Mouse (Mus musculus) limb, embryonic 12.5 days (tissue): ENCODE data around the gene Aar2. TPM values are rescaled to one million over a fixed set of nuclear protein-coding genes. Genes with fewer than 3 reads are reported as not detected.

Source experiments
- ATAC-seq: fragments of 200-750 bp; cut with Nextera tagmentation; 2 replicates; pipeline ENCODE4 v1.8.0; 2017; ENCODE audit warnings: low read depth, moderate TSS enrichment; ENCODE audit not compliant: insufficient number of reproducible peaks, insufficient read depth, low FRiP score, low TSS enrichment
- H3K27ac ChIP-seq: fragments of 300-500 bp; sonication (generic); 2 replicates; pipeline ENCODE4 v1.5.1; 2016; ENCODE audit warnings: mild to moderate bottlenecking, moderate library complexity
- H3K27me3 ChIP-seq: fragments of 300-500 bp; sonication (generic); 2 replicates; pipeline ENCODE4 v1.6.1; 2016; ENCODE audit warnings: mild to moderate bottlenecking, moderate library complexity
- H3K36me3 ChIP-seq: fragments of 300-500 bp; sonication (generic); 2 replicates; pipeline ENCODE4 v1.6.1; 2016; ENCODE audit warnings: mild to moderate bottlenecking, moderate library complexity
- H3K4me1 ChIP-seq: fragments of 300-500 bp; sonication (generic); replicated peaks from 2 replicates; pipeline ENCODE4 v1.6.1; 2016
- H3K4me2 ChIP-seq: fragments of 300-500 bp; sonication (generic); 2 replicates; pipeline ENCODE4 v1.6.1; 2016; ENCODE audit warnings: mild to moderate bottlenecking, moderate library complexity
- H3K4me3 ChIP-seq: fragments of 300-500 bp; sonication (generic); replicated peaks from 2 replicates; pipeline ENCODE4 v1.5.1; 2016; ENCODE audit warnings: mild to moderate bottlenecking
- H3K9ac ChIP-seq: fragments of 300-500 bp; sonication (generic); replicated peaks from 2 replicates; pipeline ENCODE4 v1.6.1; 2016; ENCODE audit warnings: mild to moderate bottlenecking, moderate library complexity
- H3K9me3 ChIP-seq: fragments of 300-500 bp; sonication (generic); 2 replicates; pipeline ENCODE4 v1.6.1; 2016; ENCODE audit warnings: mild to moderate bottlenecking, moderate library complexity
- WGBS: fragments of 180-500 bp; shearing (Covaris S2); methylation state at CpG from one replicate; pipeline ENCODE4 v1.1.7; 2016; 5-methylcytosine and 5-hydroxymethylcytosine counted together
- polyA plus RNA-seq: library from polyadenylated mRNA; unstranded; fragments of >200 nt; fragmentation: Nextera tagmentation; extraction: Ambion mirVana; gene quantifications from 2 replicates; pipeline ENCODE4 v1.2.1, GENCODE M21; 2016

The Aar2 gene
- polyA plus RNA-seq, 1 experiment from 2014 or later, result 43.4 TPM

DNA sequence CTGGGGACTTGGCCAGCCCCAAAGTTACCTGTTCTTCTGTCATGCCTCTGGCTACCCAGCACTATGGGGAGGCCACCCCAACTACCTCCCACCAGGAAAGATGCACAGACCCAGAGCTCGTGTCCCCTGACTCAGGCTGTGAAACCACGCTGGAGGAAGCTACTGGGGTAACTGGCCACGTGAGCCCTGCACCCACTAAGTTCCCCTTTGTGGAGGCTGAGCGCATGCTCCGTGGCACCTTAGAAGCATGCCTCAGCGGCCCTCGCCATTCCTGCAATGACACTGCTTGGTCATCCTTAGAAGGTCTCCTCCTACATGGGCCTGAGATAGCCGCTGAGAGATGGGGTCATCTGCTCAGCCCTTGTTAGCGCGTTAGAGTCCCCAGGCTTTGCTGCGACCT is 24.4 kb upstream of the Aar2 start:
- ATAC-seq, result no peak; the same call in 1 of the 2 replicates
- peaks cover 37% of the 10 kb centered on the region for H3K36me3 ChIP-seq
- H3K4me2 ChIP-seq, result no peak overlapping the region
- no peak overlapping the region for H3K9ac ChIP-seq
- no peaks in the 10 kb centered on the region for H3K4me1 ChIP-seq
- no peak overlapping the region for H3K4me3 ChIP-seq
- WGBS, result 87% methylated on average over 11 of the region's 11 CpGs
- H3K27me3 ChIP-seq, result no peaks in the 10 kb centered on the region
- no peaks in the 10 kb centered on the region for H3K9me3 ChIP-seq
- no peak overlapping the region for H3K27ac ChIP-seq

DNA sequence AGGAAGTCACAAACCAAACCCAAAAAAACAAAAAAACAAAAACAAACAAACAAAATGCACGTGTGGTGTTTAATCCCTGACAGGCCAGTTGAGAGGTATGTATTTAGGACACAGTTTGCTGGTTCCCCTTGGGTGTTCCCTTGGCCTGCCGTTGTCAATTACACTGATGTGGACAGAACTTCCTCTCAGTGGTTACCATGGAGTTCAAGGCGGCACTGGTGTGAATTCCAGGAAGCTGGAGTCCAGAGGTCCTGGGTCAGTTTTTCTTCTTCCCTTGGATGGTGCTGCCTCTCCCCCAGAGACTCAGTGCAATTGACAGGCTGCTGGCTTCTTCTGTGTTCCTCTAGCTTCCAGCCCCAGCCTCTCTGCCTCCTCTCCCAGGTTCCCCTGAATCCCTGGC is 23.3 kb upstream of the Aar2 start:
- 50% methylated on average over 3 of the region's 3 CpGs for WGBS
- H3K27me3 ChIP-seq, result no peaks in the 10 kb centered on the region
- H3K4me1 ChIP-seq, result no peaks in the 10 kb centered on the region
- no peak overlapping the region for H3K4me2 ChIP-seq
- H3K27ac ChIP-seq, result no peak overlapping the region
- no peak for ATAC-seq
- H3K4me3 ChIP-seq, result no peak overlapping the region
- no peaks in the 10 kb centered on the region for H3K9me3 ChIP-seq
- H3K36me3 ChIP-seq, result peaks cover 34% of the 10 kb centered on the region
- no peak overlapping the region for H3K9ac ChIP-seq

DNA sequence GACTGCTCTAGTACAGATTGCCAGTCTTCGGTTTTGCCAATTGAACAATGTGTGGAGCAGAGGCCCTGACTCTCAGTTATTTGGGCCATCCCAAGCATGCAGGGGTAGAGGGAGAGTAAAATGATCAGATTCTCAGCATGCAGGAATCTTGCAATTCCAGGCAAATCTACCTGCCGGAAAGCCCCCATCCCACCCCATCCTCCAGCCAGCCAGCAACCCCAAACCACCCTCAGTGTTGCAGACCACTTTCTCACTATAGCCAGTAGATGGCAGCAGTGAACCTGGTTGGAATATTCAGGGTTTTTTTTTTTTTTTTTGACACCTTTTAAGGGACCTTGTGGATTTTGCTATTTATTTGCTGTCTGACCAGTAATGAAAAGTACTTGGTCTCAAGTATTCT is 17.7 kb upstream of the Aar2 start:
- peaks cover 3% of the 10 kb centered on the region; the same call in 1 of the 2 replicates for H3K4me1 ChIP-seq
- H3K9ac ChIP-seq, result no peak overlapping the region
- H3K36me3 ChIP-seq, result peaks cover 30% of the 10 kb centered on the region; the same call in 1 of the 2 replicates
- H3K4me3 ChIP-seq, result no peak overlapping the region
- no peak overlapping the region for H3K4me2 ChIP-seq
- WGBS, result 63% methylated on average over 2 of the region's 2 CpGs
- no peak for ATAC-seq
- H3K27me3 ChIP-seq, result no peaks in the 10 kb centered on the region
- no peaks in the 10 kb centered on the region for H3K9me3 ChIP-seq
- no peak overlapping the region for H3K27ac ChIP-seq

DNA sequence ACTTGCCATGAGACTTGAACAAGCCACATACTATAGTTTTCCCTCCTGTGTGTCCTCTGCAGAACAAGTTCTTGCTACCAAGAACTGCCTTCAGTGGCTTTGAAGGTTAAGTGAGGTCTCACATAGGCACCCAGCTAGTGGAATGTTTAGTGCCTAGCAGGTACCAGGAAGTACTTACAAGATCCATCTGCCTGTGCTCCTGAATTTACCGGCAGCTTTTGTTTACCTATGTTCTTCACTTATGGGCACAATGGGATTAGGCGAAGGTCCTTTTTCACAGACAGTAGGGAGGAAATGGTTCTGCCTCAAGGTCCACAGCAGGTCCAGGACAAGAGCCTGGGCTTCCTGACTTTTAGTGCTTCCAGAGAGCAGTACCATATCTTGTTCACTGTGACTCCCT is 14.2 kb upstream of the Aar2 start:
- no peaks in the 10 kb centered on the region for H3K9me3 ChIP-seq
- no peak overlapping the region for H3K4me3 ChIP-seq
- peaks cover 3% of the 10 kb centered on the region; the same call in 1 of the 2 replicates for H3K4me1 ChIP-seq
- H3K36me3 ChIP-seq, result peaks cover 32% of the 10 kb centered on the region; the same call in 1 of the 2 replicates
- H3K27ac ChIP-seq, result no peak overlapping the region
- WGBS, result 79% methylated on average over 2 of the region's 2 CpGs
- no peak overlapping the region for H3K9ac ChIP-seq
- H3K27me3 ChIP-seq, result no peaks in the 10 kb centered on the region
- no peak for ATAC-seq
- no peak overlapping the region for H3K4me2 ChIP-seq

DNA sequence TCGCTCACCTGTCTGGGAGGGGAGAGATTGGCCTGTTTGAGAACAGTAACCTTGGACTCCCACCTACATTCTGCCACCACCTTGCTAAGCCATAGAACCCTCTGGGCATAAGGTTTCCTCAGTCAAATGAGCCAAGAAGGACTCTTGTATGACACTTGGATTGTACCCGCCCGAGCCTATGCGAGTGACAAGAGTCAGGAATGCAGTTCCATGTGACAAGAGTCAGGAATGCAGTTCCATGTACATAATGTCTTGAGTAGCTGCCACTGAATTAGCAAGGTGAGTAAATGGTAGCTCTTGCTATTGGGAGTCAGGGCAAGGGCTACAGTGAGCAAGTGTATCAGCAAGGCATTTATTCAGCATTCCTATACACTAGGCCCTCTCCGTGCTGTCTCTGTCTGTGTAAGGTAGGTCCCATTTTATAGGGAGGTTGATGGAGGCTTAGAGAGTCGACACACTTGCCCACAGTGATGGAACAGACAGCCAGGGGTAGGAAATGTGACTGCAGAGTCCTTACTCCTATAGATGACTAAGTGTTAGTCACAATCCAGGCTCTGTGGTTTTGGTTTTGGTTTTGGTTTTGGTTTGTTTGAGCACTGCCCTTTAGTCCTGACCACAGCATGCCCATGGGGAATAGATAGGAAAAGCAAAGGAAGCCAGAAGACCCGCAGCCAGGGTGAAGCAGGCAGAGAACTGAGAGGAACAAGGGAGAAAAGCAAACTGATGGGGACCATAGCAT is 8.4 kb upstream of the Aar2 start:
- no peak for ATAC-seq
- Histone ChIP-seq H3K27ac (no peak overlapping the region), H3K36me3 (peaks cover 31% of the 10 kb centered on the region; the same call in 1 of the 2 replicates), H3K9me3 (no peaks in the 10 kb centered on the region), H3K9ac (no peak overlapping the region), H3K4me1 (no peaks in the 10 kb centered on the region), H3K27me3 (no peaks in the 10 kb centered on the region; the same call in 1 of the 2 replicates), H3K4me3 (no peak overlapping the region), H3K4me2 (no peak overlapping the region)
- 85% methylated on average over 7 of the region's 7 CpGs for WGBS

DNA sequence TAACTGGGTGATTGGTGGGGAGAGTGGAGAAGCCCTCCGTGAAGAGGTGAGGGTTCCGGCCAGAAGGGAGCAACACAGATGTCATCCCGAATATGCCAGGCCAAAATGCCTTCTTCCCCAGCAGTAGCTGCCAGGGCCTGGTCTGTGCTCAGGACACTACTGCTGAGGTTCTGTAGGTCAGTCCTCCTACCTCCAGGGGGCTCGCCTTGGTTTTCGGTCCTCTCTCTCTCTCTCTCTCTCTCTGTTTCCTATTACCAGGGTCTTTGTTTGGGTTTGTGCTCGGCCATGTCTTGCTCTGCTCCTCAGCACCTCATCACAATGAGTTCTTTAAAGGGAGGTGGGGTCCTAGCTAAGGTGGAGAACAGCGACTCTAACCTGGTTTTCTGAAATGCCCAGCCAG is 6.4 kb upstream of the Aar2 start:
- Histone ChIP-seq H3K9ac (no peak overlapping the region), H3K4me3 (no peak overlapping the region), H3K36me3 (peaks cover 25% of the 10 kb centered on the region; the same call in 1 of the 2 replicates), H3K9me3 (no peaks in the 10 kb centered on the region), H3K27me3 (no peaks in the 10 kb centered on the region; the same call in 1 of the 2 replicates), H3K27ac (no peak overlapping the region), H3K4me2 (no peak overlapping the region), H3K4me1 (no peaks in the 10 kb centered on the region)
- no peak for ATAC-seq
- WGBS, result 77% methylated on average over 7 of the region's 7 CpGs

DNA sequence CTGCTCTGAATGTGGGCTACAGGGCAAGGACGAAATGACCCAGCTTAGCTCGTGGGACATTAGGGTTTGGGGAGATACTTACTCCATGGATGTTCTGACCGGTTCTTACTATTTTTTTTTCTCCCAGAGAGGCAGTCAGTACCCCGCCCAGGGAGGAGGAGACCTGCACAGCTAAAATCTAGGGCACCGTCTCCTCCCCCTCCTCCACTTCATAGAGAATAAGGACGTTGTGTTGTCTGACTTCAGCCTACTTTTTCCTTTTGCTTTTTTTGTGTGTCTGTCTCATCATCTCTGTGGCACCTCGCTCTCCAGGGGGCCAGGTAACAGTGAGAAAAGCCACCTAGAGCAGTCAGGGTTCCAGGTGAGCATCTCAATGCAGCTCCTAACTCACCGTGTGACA is 5.0 kb upstream of the Aar2 start:
- Histone ChIP-seq H3K27ac (no peak overlapping the region), H3K9ac (no peak overlapping the region), H3K4me2 (no peak overlapping the region), H3K4me3 (no peak overlapping the region), H3K36me3 (peaks cover 21% of the 10 kb centered on the region; the same call in 1 of the 2 replicates), H3K4me1 (no peaks in the 10 kb centered on the region), H3K9me3 (no peaks in the 10 kb centered on the region), H3K27me3 (no peaks in the 10 kb centered on the region; the same call in 1 of the 2 replicates)
- ATAC-seq, result no peak
- WGBS, result 72% methylated on average over 8 of the region's 8 CpGs

DNA sequence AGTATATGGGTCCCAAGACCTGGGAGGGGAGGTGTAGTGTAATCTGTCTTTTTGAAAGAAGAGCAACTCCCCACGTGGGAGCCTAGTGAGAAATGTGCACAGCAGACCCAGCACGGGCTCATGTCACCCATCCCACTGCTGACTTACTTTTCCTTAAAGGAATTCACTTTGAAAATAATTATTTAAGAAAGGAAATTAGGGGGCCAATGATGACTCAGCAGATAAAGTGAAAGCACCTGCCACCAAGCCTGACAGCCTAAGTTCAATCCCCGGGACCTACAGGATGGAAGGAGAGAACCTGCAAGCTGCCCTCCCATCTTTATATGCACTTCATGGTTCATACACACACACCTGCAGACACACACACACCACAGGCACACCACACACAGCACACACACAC is 3.6 kb upstream of the Aar2 start:
- 69% methylated on average over 3 of the region's 3 CpGs for WGBS
- no peak for ATAC-seq
- no peaks in the 10 kb centered on the region; the same call in 1 of the 2 replicates for H3K27me3 ChIP-seq
- no peak overlapping the region for H3K9ac ChIP-seq
- no peak overlapping the region for H3K27ac ChIP-seq
- H3K9me3 ChIP-seq, result no peaks in the 10 kb centered on the region
- peaks cover 8% of the 10 kb centered on the region for H3K4me1 ChIP-seq
- H3K4me3 ChIP-seq, result no peak overlapping the region
- H3K36me3 ChIP-seq, result peaks cover 10% of the 10 kb centered on the region; the same call in 1 of the 2 replicates
- no peak overlapping the region for H3K4me2 ChIP-seq

DNA sequence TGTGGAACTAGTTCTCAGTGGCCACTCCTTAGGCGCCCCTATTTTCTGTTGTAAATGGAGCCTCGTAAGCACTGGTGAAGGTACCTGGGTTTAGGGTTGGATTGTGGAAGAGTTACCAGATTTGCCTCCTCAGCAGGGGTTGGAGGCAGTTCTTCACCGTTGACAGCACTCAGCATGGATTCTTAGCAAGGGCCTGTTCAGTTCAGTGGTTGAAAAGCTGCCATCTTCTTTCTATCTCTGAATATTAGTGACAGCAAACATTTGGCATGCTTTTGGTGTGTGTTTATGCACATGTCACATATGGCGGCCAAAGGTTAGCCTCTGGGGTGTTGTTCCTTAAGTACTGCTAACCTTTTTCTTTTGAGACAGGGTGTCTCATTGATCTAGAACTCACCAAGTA is 5.0 kb downstream of the Aar2 start:
- Histone ChIP-seq H3K27ac (no peak overlapping the region), H3K9me3 (no peaks in the 10 kb centered on the region), H3K36me3 (peaks cover 70% of the 10 kb centered on the region), H3K4me2 (no peak overlapping the region), H3K9ac (no peak overlapping the region), H3K4me1 (peaks cover 8% of the 10 kb centered on the region), H3K4me3 (no peak overlapping the region), H3K27me3 (no peaks in the 10 kb centered on the region)
- 94% methylated on average over 4 of the region's 4 CpGs for WGBS
- no peak for ATAC-seq

DNA sequence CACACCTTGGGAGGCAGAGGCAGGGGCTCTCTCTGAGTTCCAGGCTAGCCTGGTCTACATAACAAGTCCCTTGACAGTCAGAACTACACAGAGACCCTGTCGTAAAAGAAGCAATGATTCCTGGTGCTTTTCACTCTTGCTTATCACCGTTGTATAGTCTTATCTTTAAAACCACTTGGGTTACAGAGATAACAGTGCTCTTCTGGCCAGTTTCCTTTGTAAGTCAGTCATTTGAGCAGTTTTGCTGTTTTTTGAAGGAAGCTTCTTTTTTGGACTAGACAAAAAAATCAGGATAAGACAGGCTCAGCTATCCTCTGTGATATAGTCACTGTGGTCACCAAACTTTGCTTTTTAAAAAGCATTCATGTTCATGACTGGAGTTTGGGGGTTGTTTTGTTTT is 14.4 kb downstream of the Aar2 start:
- Histone ChIP-seq H3K4me3 (no peak overlapping the region), H3K4me2 (no peak overlapping the region), H3K9ac (no peak overlapping the region), H3K4me1 (no peaks in the 10 kb centered on the region), H3K9me3 (no peaks in the 10 kb centered on the region), H3K36me3 (peaks cover 82% of the 10 kb centered on the region), H3K27me3 (no peaks in the 10 kb centered on the region), H3K27ac (no peak overlapping the region)
- no peak for ATAC-seq
- 81% methylated on average over 2 of the region's 2 CpGs for WGBS

DNA sequence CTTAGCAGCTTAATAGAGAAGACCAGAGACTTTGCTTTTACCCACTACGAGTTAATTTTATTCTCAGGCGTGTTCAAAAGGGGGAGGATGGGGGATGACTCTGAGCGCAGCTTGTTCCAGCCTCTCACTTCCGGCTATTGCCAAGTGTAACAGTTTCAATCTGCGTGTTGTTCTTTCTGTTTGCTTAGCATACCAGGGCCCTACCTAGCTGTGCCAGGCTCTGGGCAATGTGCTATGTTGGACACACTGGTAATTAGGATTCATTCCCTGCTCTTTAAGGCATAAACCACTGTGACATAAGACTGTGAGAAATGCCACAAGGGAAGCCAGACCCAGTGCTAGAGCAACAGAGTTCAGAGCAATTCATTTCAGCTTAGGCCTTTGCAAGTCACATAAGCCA is 16.2 kb downstream of the Aar2 start:
- H3K36me3 ChIP-seq, result peaks cover 83% of the 10 kb centered on the region
- H3K27ac ChIP-seq, result no peak overlapping the region
- no peaks in the 10 kb centered on the region for H3K27me3 ChIP-seq
- H3K4me3 ChIP-seq, result no peak overlapping the region
- H3K9me3 ChIP-seq, result no peaks in the 10 kb centered on the region
- 92% methylated on average over 5 of the region's 5 CpGs for WGBS
- no peak overlapping the region for H3K9ac ChIP-seq
- no peaks in the 10 kb centered on the region for H3K4me1 ChIP-seq
- no peak for ATAC-seq
- no peak overlapping the region for H3K4me2 ChIP-seq

DNA sequence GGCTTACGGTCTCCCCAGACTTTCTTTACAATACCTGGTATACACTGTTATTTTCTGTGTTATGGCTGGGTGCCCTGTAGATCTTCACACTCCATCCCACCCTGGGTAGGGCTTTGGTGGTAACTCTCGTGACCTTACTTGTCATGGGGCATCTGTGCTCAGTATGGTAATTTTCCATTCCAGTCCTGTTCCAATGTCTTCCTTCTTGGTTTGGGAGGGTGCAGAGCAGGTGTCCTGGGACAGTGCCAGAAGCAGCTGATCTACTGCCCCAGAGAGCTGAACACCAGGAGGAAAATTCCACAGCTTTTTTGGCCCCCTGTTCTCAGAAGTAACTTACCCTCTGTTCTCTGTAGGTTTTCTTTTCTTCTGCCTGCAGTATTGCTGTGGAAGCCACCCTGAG is 19.1 kb downstream of the Aar2 start:
- H3K4me1 ChIP-seq, result no peaks in the 10 kb centered on the region
- no peaks in the 10 kb centered on the region for H3K9me3 ChIP-seq
- no peak overlapping the region for H3K4me2 ChIP-seq
- H3K27me3 ChIP-seq, result no peaks in the 10 kb centered on the region
- no peak overlapping the region for H3K27ac ChIP-seq
- H3K36me3 ChIP-seq, result peaks cover 69% of the 10 kb centered on the region
- no peak for ATAC-seq
- WGBS, result 92% methylated on average over 2 of the region's 2 CpGs
- H3K4me3 ChIP-seq, result no peak overlapping the region
- H3K9ac ChIP-seq, result no peak overlapping the region
